Mouse (Mus musculus) gastrocnemius, postnatal 14 days (tissue): ENCODE measurements around the gene Golga7b. TPM values are rescaled to one million over a fixed set of nuclear protein-coding genes. Genes with fewer than 3 reads are reported as not detected.
A peak's percentile ranks its signal among the peaks of the same experiment; 100 is the strongest.

Experiments
- DNase-seq: peaks from one replicate; pipeline ENCODE4 v3.0.0; 2021; ENCODE audit warnings: mixed read lengths
- intact Hi-C: fragments of 180-260 bp; cut with DNase I; formaldehyde crosslinking; loops from one replicate; pipeline ENCODE4 v1.15.1; 2025; ENCODE audit warnings: low total_unique reads
- long read RNA-seq, 2 experiments: library from polyadenylated mRNA; stranded (forward); transcript quantifications; one replicate each; pipeline ENCODE4 v2.0.0; 2021
- total RNA-seq, 2 experiments: library from RNA; stranded (reverse); gene quantifications; 2 replicates each; pipeline ENCODE4 v1.2.3; 2021

Golga7b gene
- total RNA-seq = 1 to 10 TPM; 3.1 to 4.8 TPM
- long read RNA-seq, experiment 1, partial matches to known transcripts = 0 of 4 reads
- long read RNA-seq, experiment 1, other reads (novel, unspliced or antisense) = 4 of 4 reads
- long read RNA-seq, experiment 2, partial matches to known transcripts = 0 of 6 reads
- long read RNA-seq, experiment 2, other reads (novel, unspliced or antisense) = 5 of 6 reads

DNA sequence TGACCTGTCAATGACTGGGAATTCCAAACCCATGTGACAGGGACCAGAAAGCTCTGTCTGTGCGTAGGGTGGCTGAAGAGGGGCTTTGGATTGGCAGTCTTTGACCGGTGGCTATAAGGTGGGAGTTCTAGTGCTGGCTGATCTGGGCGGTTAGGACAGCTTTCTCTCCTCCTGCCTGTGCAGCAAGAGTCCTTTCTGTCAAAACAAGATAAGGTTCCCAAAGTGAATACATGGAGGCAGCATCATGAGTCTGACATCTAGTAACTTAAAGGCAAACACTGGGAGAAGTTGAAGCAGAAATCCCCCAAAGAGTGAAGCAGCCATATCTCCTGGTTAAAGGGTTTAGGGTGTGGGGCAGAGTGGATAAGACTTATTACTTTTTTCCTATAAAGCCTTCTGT lies at the start of gene Golga7b:
TSS of gene Golga7b (plus strand) at position 56 of the 400 bp plus-strand sequence.
- intact Hi-C loops = no loop called here

DNA sequence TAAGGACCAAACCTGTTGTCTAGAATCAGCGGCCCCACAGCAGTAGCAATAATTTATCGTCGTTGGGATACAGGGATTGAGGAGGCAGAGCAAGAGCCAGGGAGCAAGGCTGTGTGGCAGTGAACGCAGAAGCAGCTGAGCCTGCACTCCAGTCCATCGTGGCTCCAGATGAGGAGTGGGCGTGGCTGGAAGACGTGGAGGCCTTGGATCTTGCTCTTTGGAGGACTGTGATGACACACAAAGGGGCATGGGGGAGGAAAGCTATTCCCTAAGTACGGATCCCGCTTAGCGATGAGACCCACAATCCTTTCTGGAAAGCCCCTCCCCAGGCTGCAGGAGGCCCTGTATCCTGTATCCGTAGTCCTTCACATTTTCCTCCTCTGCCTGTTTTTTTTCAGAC lies 49.3 kb upstream of the Golga7b start:
- intact Hi-C loops = no loop called here
- DNase-seq = no peak

More for the DNA sequence above, at the start of gene Golga7b:
- no peak for DNase-seq

GRCm38 (mm10) chr19:42201696-42202381 lies 45.5 kb upstream of the Golga7b start, which contains the start of gene Sfrp5:
Gene Sfrp5 (minus strand): TSS chr19:42202252.
- intact Hi-C loops = no loop called here
- no peak for DNase-seq

DNA sequence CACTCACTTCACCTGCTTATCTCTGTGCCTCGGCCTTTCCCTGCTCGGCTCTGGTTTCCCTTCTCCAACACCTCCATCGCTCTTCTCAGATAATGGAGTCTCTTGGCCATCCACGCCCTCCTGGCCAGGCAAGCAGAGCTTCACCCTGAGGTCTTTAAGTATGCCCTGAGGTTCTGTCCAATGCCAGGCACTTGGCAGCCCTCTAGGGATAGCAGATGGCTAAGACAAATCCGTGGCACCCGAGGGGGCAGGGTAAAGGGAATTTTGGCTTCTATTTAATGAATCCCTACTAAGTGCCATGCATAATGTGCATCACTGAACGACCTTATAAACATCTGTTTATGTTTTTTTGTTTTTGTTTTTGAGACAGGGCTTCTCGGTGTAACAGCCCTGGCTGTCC lies 44.9 kb upstream of the Golga7b start:
- intact Hi-C loops = no loop called here
- no peak for DNase-seq

GRCm38 (mm10) chr19:42204306-42204705 lies 43.1 kb upstream of the Golga7b start:
- DNase-seq = no peak
- intact Hi-C loops = no loop called here

DNA sequence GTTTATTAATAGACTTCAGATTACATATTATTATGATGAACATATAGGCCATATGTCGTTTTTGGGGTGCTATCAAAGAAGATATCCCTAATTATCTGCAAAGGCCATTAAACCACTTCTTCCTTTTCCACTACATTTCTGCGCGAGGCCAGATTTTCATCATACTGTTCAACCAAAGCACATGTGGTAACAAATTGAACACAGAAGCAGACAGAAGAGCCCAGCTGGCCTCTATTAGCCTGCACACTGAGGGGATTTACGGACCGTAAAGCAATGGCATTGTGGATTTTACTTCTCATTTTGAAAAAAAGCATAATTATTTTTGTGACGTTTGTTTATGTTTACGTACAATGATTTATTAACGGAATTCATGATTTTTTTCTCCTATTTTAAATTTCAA lies 42.2 kb upstream of the Golga7b start:
- intact Hi-C loops = no loop called here
- no peak for DNase-seq

GRCm38 (mm10) chr19:42209485-42209884 lies 37.9 kb upstream of the Golga7b start:
- no peak for DNase-seq
- intact Hi-C loops = no loop called here

GRCm38 (mm10) chr19:42209976-42210375 lies 37.4 kb upstream of the Golga7b start:
- intact Hi-C loops = no loop called here
- no peak for DNase-seq

GRCm38 (mm10) chr19:42211936-42212335 lies 35.4 kb upstream of the Golga7b start:
- intact Hi-C loops = no loop called here
- DNase-seq = no peak

DNA sequence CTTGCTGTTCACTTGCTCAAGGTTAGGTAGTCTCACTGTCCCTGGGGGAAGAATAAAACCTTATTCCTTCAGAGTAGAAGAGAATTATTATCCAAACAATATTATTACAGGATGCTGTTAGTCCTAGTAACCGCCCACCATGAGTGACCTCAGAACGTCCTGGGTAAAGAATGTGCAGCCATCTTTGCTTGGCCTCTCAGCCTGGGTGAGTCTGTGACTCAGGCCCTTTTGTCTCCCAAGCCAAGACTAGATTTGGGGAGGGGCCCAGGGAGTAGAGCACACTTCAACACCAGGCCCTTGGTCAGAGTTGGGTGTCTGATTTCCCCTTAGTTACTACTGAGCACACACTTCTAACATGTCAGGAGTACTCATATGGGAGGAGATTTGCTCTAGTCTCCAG lies 32.8 kb upstream of the Golga7b start:
- no peak for DNase-seq
- intact Hi-C loops = no loop called here

DNA sequence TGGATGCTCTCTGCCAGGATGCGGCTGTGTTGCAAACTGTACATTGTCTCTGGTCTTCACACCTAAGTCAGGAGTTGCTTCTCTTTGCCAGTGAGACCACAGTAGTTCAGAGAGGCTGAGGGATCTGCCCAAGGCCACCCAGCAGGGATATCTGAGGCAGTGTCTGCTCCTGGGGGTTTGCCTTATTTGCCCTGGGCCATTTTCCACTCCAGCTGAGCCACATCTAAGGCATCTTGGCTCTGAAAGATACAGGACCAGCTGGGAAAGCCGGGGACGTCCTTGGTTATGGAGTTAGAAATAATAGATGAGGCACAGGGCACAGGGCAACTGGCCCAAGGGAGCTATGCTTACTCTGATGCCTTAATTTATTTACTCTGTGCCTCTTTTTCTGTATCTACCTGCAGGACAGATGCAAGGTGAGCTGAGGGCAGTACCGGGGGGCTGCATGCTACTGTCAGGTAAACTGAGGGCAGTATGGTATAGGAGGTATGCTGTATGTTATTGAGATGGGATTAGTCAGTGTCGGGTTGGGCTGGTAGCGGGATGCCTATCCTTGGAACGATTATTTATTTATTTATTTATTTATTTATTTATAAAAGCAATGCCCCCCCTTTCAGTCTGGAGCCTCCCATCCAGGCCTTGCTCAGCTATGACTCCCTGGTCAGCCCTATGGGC lies 30.5 kb upstream of the Golga7b start:
- intact Hi-C loops = no loop called here
- no peak for DNase-seq

DNA sequence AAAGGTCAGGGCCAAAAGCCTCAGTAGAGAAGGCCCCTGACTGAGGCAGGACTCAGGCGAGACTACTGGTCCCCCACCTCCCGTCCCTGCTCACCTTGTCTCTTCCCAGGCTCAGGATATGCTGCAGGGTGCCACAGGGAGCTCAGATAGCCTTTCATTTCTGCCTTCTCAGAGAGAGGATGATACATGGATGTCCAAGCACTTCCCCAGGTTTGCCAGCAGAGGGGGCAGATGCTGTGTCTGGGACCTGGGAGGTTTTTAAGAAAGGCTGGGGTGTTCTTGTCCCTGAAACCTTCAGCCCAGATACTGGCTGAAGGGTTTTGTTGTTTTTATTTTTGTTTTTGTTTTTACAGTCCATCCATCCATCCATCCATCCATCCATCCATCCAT lies 30.0 kb upstream of the Golga7b start:
- no peak for DNase-seq
- intact Hi-C loops = no loop called here

DNA sequence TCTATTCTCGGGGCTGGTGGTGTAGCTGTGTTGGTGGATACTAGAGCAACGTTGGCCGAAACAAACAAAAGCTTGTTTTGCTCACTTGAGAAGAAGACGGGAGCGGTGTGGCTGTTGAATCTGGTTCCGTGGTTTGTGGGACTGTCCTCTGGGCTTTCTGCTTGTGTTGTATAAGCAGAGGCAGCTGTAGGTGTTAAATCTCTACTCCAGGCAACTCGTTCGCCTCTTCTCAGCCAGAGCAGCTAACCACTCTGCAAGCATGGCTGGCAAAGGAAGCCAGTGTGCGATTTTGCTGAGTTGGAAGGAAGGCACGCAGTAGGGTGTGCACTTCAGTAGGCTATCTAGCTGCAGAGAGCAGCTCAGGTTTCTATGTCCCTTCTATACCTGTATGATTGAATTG lies 20.9 kb upstream of the Golga7b start:
- intact Hi-C loops = no loop called here
- DNase-seq = no peak

GRCm38 (mm10) chr19:42229499-42230287 lies 17.7 kb upstream of the Golga7b start:
- intact Hi-C loops = no loop called here
- DNase-seq = no peak

- intact Hi-C loops = no loop called here
- no peak for DNase-seq
Observed at GRCm38 (mm10) chr19:42230288-42230568, 17.1 kb upstream of the Golga7b start.

DNA sequence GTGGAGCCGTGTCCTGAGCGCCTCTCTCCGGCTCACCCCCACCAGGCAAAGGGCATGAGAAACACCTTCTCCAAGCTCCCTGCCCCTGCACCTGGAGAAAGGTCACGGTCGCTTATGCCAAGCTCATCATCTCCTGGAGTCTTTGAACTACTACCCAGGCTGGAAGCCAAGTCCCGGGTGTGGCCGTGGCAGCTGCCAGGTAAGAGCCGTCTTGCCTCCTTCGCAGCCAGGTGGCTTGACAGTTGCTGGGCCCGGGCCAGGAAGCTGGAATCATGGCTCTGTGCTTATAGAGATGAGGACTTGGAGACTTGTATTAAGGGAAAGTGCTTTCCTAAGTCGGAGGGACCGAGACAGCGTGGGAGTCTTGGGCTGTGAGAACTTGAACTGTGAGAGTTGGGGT lies 16.4 kb upstream of the Golga7b start:
- intact Hi-C loops = no loop called here
- peak; percentile 12 for DNase-seq

- intact Hi-C loops = no loop called here
- peak; percentile 42 for DNase-seq
Observed at GRCm38 (mm10) chr19:42237602-42238340, 9.6 kb upstream of the Golga7b start.

GRCm38 (mm10) chr19:42238341-42238715 lies 9.0 kb upstream of the Golga7b start:
- intact Hi-C loops = no loop called here
- DNase-seq = peak; percentile 21

GRCm38 (mm10) chr19:42240881-42241280 lies 6.5 kb upstream of the Golga7b start:
- intact Hi-C loops = no loop called here
- DNase-seq = peak; percentile 14

DNA sequence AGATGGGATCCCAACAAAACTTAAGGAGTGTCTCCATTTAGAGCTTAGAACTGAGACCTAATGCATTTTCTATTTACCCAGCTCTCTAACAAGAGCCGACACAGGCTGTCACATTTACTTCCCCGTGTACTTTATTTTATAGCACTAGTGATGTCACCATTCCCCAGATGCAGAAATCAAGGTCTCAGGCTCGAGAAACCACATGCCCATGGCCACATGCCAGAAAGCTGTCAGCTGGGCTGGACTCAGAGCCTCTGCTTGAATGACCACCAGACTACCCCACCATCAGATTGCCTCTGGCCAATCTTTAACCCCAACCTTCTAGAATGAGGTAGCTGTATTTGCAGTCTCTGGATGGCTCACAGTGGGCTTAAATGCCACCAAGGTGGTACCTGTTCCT lies 4.0 kb upstream of the Golga7b start:
- no peak for DNase-seq
- intact Hi-C loops = no loop called here
